Mouse (Mus musculus) spleen, embryonic (tissue): ENCODE data around the gene Selenoh.

ENCODE experiments used
- CTCF ChIA-PET: fragments of 350-600 bp; sonication (Branson Sonifier 250); formaldehyde crosslinking; loops from one replicate; lab custom pipeline; 2022; lab: Charles Lee

Gene Selenoh

GRCm38 (mm10) chr2:84670569-84670933 is at the start of gene Selenoh:
TSS of gene Selenoh (minus strand) at chr2:84670770.
- CTCF ChIA-PET, result interaction anchor here (0.7 kb wide), 1 partner anchor 67 kb away, joined by 4 read pairs; no protein-coding TSS in a partner anchor

- CTCF ChIA-PET, result no interaction called here
These were observed 46.8 kb upstream of the Selenoh start for GRCm38 (mm10) chr2:84717357-84717756.

GRCm38 (mm10) chr2:84716423-84717355 is 46.1 kb upstream of the Selenoh start:
- CTCF ChIA-PET, result interaction anchor here (0.5 to 0.7 kb wide), 2 partner anchors 222 to 296 kb away, joined by 3 to 13 read pairs; no protein-coding TSS in a partner anchor

GRCm38 (mm10) chr2:84715562-84716361 is 45.2 kb upstream of the Selenoh start:
- CTCF ChIA-PET, result interaction anchor here (0.5 kb wide), 1 partner anchor 295 kb away, joined by 3 read pairs; no protein-coding TSS in a partner anchor

- CTCF ChIA-PET, result no interaction called here
These were observed 44.4 kb upstream of the Selenoh start, which contains the start of gene Zdhhc5 for GRCm38 (mm10) chr2:84714811-84715561. TSS of gene Zdhhc5 (minus strand) at chr2:84715180.

GRCm38 (mm10) chr2:84714422-84714810 is 43.8 kb upstream of the Selenoh start:
- CTCF ChIA-PET, result no interaction called here

- CTCF ChIA-PET, result no interaction called here
These were observed 41.3 kb upstream of the Selenoh start for GRCm38 (mm10) chr2:84711898-84712297.

- CTCF ChIA-PET, result no interaction called here
These were observed 37.0 kb upstream of the Selenoh start for GRCm38 (mm10) chr2:84707523-84707922.

GRCm38 (mm10) chr2:84705295-84705694 is 34.7 kb upstream of the Selenoh start:
- CTCF ChIA-PET, result no interaction called here

GRCm38 (mm10) chr2:84704329-84704728 is 33.8 kb upstream of the Selenoh start:
- CTCF ChIA-PET, result no interaction called here

GRCm38 (mm10) chr2:84703497-84703896 is 32.9 kb upstream of the Selenoh start:
- CTCF ChIA-PET, result no interaction called here

GRCm38 (mm10) chr2:84695007-84695695 is 24.6 kb upstream of the Selenoh start:
- CTCF ChIA-PET, result interaction anchor here (0.5 kb wide), 1 partner anchor 194 kb away, joined by 9 read pairs; no protein-coding TSS in a partner anchor

GRCm38 (mm10) chr2:84690050-84690449 is 19.5 kb upstream of the Selenoh start:
- CTCF ChIA-PET, result no interaction called here

- CTCF ChIA-PET, result no interaction called here
These were observed 17.7 kb upstream of the Selenoh start for GRCm38 (mm10) chr2:84688080-84688844.

- CTCF ChIA-PET, result no interaction called here
These were observed 12.1 kb upstream of the Selenoh start for GRCm38 (mm10) chr2:84682605-84683183.

- CTCF ChIA-PET, result no interaction called here
These were observed 8.4 kb upstream of the Selenoh start, which contains the start of gene Tmx2 for GRCm38 (mm10) chr2:84679016-84679415. TSS of gene Tmx2 (minus strand) at chr2:84679140.

- CTCF ChIA-PET, result interaction anchor here (1.0 kb wide), 1 partner anchor 32 kb away, joined by 3 read pairs; no protein-coding TSS in a partner anchor
These were observed 7.7 kb upstream of the Selenoh start, which contains the start of the genes Gm28635 and Med19 for GRCm38 (mm10) chr2:84677968-84678880. TSS of gene Gm28635 (minus strand) at chr2:84678041. TSS of gene Med19 (plus strand) at chr2:84678402.
